Mouse (Mus musculus): ENCODE data around the gene Slc4a1. TPM values are rescaled to one million over a fixed set of nuclear protein-coding genes. Genes with fewer than 3 reads are reported as not detected.

Slc4a1 gene
- polyA plus RNA-seq, 1 experiment = 0.72 TPM

GRCm38 (mm10) chr11:102339624-102340023 lies 26.4 kb downstream of the Slc4a1 start:
- no peak overlapping the region for H3K4me3 ChIP-seq (replicated peaks; ENCODE audit: insufficient read depth, low read depth, low read length)
- WGBS = 68% methylated on average over 4 of the region's 4 CpGs
- peak; percentile 45 to 65 for DNase-seq

GRCm38 (mm10) chr11:102339195-102339594 lies 26.8 kb downstream of the Slc4a1 start:
- peak; percentile 79 to 85 for DNase-seq
- H3K4me3 ChIP-seq (replicated peaks; ENCODE audit: insufficient read depth, low read depth, low read length) = no peak overlapping the region
- peaks cover 11% of the 10 kb centered on the region for H3K4me1 ChIP-seq (ENCODE audit: control insufficient read depth, insufficient read depth, low read length)
- H3K27ac ChIP-seq (ENCODE audit: insufficient read depth, low read length) = peak overlapping the region; percentile 92
- TF ChIP-seq POLR2A (IDR thresholded peaks at IDR 0.05; ENCODE audit: borderline replicate concordance, insufficient read depth, low read length) (no peak), CTCF (IDR thresholded peaks at IDR 0.05; ENCODE audit: borderline replicate concordance, insufficient read depth, low read depth, low read length) (no peak)
- H3K27me3 ChIP-seq (ENCODE audit: control insufficient read depth, insufficient read depth, low read length) = no peaks in the 10 kb centered on the region
- WGBS = 26% methylated on average over 11 of the region's 11 CpGs

More at GRCm38 (mm10) chr11:102339624-102340023, 26.4 kb downstream of the Slc4a1 start:
- Histone ChIP-seq H3K27me3 (ENCODE audit: control insufficient read depth, insufficient read depth, low read length) (no peaks in the 10 kb centered on the region), H3K27ac (ENCODE audit: insufficient read depth, low read length) (peak overlapping the region; percentile 92), H3K4me1 (ENCODE audit: control insufficient read depth, insufficient read depth, low read length) (peaks cover 11% of the 10 kb centered on the region)
- TF ChIP-seq POLR2A (IDR thresholded peaks at IDR 0.05; ENCODE audit: borderline replicate concordance, insufficient read depth, low read length) (no peak), CTCF (IDR thresholded peaks at IDR 0.05; ENCODE audit: borderline replicate concordance, insufficient read depth, low read depth, low read length) (peak; percentile 49; the same call in 1 of the 2 replicates)

- H3K27ac ChIP-seq (ENCODE audit: insufficient read depth, low read length) = peak overlapping the region; percentile 92
- H3K4me3 ChIP-seq (replicated peaks; ENCODE audit: insufficient read depth, low read depth, low read length) = no peak overlapping the region
- 5% methylated on average over 3 of the region's 3 CpGs for WGBS
- H3K4me1 ChIP-seq (ENCODE audit: control insufficient read depth, insufficient read depth, low read length) = peaks cover 11% of the 10 kb centered on the region
- no peaks in the 10 kb centered on the region for H3K27me3 ChIP-seq (ENCODE audit: control insufficient read depth, insufficient read depth, low read length)
- no peak for TF ChIP-seq CTCF (IDR thresholded peaks at IDR 0.05; ENCODE audit: borderline replicate concordance, insufficient read depth, low read depth, low read length)
- TF ChIP-seq POLR2A (IDR thresholded peaks at IDR 0.05; ENCODE audit: borderline replicate concordance, insufficient read depth, low read length) = no peak
- peak; percentile 98 to 99 for DNase-seq
Observed at GRCm38 (mm10) chr11:102338561-102338960, 27.4 kb downstream of the Slc4a1 start.

- Histone ChIP-seq H3K4me3 (replicated peaks; ENCODE audit: insufficient read depth, low read depth, low read length) (no peak overlapping the region), H3K27me3 (ENCODE audit: control insufficient read depth, insufficient read depth, low read length) (no peaks in the 10 kb centered on the region), H3K4me1 (ENCODE audit: control insufficient read depth, insufficient read depth, low read length) (peaks cover 11% of the 10 kb centered on the region), H3K27ac (ENCODE audit: insufficient read depth, low read length) (peak overlapping the region; percentile 67; the same call in 1 of the 2 replicates)
- 52% methylated on average over 1 of the region's 1 CpGs for WGBS
- no peak for DNase-seq
- TF ChIP-seq CTCF (IDR thresholded peaks at IDR 0.05; ENCODE audit: borderline replicate concordance, insufficient read depth, low read depth, low read length) (no peak), POLR2A (IDR thresholded peaks at IDR 0.05; ENCODE audit: borderline replicate concordance, insufficient read depth, low read length) (no peak)
Observed at GRCm38 (mm10) chr11:102337921-102338320, 28.1 kb downstream of the Slc4a1 start.

- DNase-seq = no peak
- Histone ChIP-seq H3K4me1 (ENCODE audit: control insufficient read depth, insufficient read depth, low read length) (peaks cover 11% of the 10 kb centered on the region), H3K4me3 (replicated peaks; ENCODE audit: insufficient read depth, low read depth, low read length) (no peak overlapping the region), H3K27me3 (ENCODE audit: control insufficient read depth, insufficient read depth, low read length) (no peaks in the 10 kb centered on the region), H3K27ac (ENCODE audit: insufficient read depth, low read length) (no peak overlapping the region)
- TF ChIP-seq POLR2A (IDR thresholded peaks at IDR 0.05; ENCODE audit: borderline replicate concordance, insufficient read depth, low read length) (no peak), CTCF (IDR thresholded peaks at IDR 0.05; ENCODE audit: borderline replicate concordance, insufficient read depth, low read depth, low read length) (no peak)
- WGBS = 45% methylated on average over 1 of the region's 1 CpGs
Observed at GRCm38 (mm10) chr11:102336191-102336590, 29.8 kb downstream of the Slc4a1 start.

- no peak for TF ChIP-seq POLR2A (IDR thresholded peaks at IDR 0.05; ENCODE audit: borderline replicate concordance, insufficient read depth, low read length)
- no peak for TF ChIP-seq CTCF (IDR thresholded peaks at IDR 0.05; ENCODE audit: borderline replicate concordance, insufficient read depth, low read depth, low read length)
- WGBS = 38% methylated on average over 9 of the region's 9 CpGs
Observed at GRCm38 (mm10) chr11:102334973-102335700, 30.9 kb downstream of the Slc4a1 start.

GRCm38 (mm10) chr11:102334010-102334409 lies 32.0 kb downstream of the Slc4a1 start:
- no peak for TF ChIP-seq POLR2A (IDR thresholded peaks at IDR 0.05; ENCODE audit: borderline replicate concordance, insufficient read depth, low read length)
- no peak for TF ChIP-seq CTCF (IDR thresholded peaks at IDR 0.05; ENCODE audit: borderline replicate concordance, insufficient read depth, low read depth, low read length)
- no peak overlapping the region for H3K4me3 ChIP-seq (replicated peaks; ENCODE audit: insufficient read depth, low read depth, low read length)
- H3K27ac ChIP-seq (ENCODE audit: insufficient read depth, low read length) = no peak overlapping the region
- H3K27me3 ChIP-seq (ENCODE audit: control insufficient read depth, insufficient read depth, low read length) = no peaks in the 10 kb centered on the region
- peaks cover 7% of the 10 kb centered on the region for H3K4me1 ChIP-seq (ENCODE audit: control insufficient read depth, insufficient read depth, low read length)
- 67% methylated on average over 4 of the region's 4 CpGs for WGBS
- no peak for DNase-seq

More at GRCm38 (mm10) chr11:102334973-102335700, 30.9 kb downstream of the Slc4a1 start:
- Histone ChIP-seq H3K27ac (ENCODE audit: insufficient read depth, low read length) (no peak overlapping the region), H3K27me3 (ENCODE audit: control insufficient read depth, insufficient read depth, low read length) (no peaks in the 10 kb centered on the region), H3K4me1 (ENCODE audit: control insufficient read depth, insufficient read depth, low read length) (peaks cover 11% of the 10 kb centered on the region), H3K4me3 (replicated peaks; ENCODE audit: insufficient read depth, low read depth, low read length) (no peak overlapping the region)
- peak in 1 of 2 experiments; percentile 42 for DNase-seq

- Histone ChIP-seq H3K4me1 (ENCODE audit: control insufficient read depth, insufficient read depth, low read length) (peaks cover 4% of the 10 kb centered on the region), H3K4me3 (replicated peaks; ENCODE audit: insufficient read depth, low read depth, low read length) (no peak overlapping the region), H3K27me3 (ENCODE audit: control insufficient read depth, insufficient read depth, low read length) (no peaks in the 10 kb centered on the region), H3K27ac (ENCODE audit: insufficient read depth, low read length) (no peak overlapping the region)
- no peak for DNase-seq
- TF ChIP-seq POLR2A (IDR thresholded peaks at IDR 0.05; ENCODE audit: borderline replicate concordance, insufficient read depth, low read length) = no peak
- no peak for TF ChIP-seq CTCF (IDR thresholded peaks at IDR 0.05; ENCODE audit: borderline replicate concordance, insufficient read depth, low read depth, low read length)
Observed at GRCm38 (mm10) chr11:102333061-102333460, 32.9 kb downstream of the Slc4a1 start.
